Mouse (Mus musculus) ES-Bruce4 (cell line): ENCODE data around the gene Itgb8.

Experiments
- EP300 ChIP-seq: IDR thresholded peaks from 2 replicates; pipeline ENCODE4 v1.6.1; 2011; ENCODE audit warnings: low read depth, low read length; ENCODE audit not compliant: insufficient read depth
- POLR2A ChIP-seq: IDR thresholded peaks from one replicate; pipeline ENCODE4 v1.8.1; 2011; ENCODE audit warnings: low read length; ENCODE audit not compliant: insufficient read depth

DNA sequence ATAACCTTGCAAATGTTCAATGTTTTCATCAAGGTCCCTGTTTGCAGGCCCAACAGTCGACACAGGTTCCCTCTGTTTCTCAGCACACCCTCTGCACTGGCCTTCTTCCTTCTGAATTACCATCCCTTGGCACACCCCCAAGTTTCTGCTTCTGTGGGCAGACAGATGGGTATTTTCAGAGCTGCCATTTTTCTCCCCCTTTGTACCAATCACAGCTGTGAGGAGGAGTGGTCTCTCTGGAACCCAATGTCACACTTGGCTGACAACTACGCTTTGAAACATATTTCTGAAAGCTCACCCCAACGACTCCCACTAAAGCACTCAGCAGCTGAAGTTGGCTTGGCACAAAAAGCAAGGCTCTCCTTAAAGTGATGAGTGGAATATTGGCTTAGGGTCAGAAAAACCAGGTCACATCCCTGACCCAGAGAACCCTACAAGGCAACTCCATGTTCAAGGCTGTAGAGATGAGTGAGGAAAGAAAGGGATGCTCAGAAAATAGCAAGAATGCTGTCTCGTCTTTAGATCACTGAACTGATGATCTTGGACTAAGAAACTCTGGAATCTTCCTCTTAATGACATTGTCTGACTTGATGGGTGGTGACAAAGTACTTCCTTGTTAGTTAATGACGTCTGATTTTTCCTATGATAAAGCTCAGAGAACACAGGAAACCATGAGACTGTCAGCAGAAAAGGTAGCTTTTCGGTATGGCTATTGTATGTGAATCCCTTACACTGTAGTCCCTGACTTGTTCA is 31.7 kb downstream of the Itgb8 start:
- TF ChIP-seq EP300 = no peak
- TF ChIP-seq POLR2A = no peak
